Mouse (Mus musculus) CD8-positive naive resting alpha-beta T cell, adult 2 months (primary cell): Measurements from ENCODE around the gene Tpk1.

Experiments
- DNase-seq, 2 experiments: peaks; one replicate each; pipeline ENCODE4 v3.0.0; 2022; ENCODE audit warnings: low read depth in 2 of 2, low spot score in 2 of 2

The Tpk1 gene

DNA sequence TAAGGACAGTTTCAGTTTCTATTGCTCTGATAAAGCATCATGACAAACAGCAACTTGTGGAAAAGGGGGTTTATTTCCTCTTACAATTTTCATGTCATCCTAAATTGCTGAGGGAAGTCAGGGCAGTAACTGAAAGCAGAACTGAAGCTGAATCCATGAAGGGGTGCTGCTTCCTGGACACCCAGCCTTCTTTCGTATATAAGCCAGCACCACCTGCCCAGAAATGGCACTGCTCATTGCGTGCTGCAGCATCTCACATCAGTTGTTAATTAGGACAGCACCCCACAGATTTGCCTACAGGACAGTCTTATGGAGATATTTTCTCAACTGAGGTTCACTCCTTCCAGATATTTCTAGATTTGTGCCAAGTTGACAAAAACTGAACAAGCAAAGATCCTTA, 216.6 kb downstream of the Tpk1 start:
- no peak for DNase-seq

DNA sequence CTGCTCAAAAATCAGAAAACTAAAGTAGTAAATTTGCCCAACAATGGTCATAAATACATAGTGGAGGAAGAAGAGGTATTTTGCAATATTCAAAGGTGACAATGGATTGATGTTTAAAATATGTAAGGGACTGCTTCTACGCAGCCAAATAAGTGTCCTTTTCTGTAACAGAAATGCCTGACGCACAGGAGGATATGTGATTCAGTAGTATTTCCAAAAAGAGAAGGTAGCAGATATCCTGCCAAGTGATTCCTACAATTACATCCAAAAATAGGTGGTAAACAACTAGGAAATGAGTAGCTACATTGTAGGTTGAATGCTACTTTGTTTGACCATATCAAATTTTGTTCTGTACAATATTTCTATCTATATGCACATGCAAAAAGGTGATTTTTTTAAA, 220.2 kb downstream of the Tpk1 start:
- no peak for DNase-seq

DNA sequence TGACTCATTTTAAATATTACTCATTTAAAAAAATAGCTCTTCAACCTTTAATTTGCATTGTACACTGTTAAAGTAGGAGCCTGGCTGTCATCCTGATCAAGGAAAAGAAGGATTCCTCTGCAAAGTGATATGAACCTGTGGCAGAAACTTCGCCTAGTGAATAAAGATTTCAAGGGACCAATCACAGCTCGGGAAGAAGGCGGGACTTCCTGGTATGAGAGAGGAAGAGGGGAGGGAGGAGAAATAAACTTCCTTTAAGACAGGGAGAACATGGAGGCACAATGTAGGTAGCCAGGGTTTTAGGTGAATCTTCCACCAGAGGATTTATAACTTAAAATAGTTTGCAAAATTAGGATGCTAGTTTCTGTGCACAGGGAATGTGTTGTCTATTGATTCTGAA, 223.9 kb downstream of the Tpk1 start:
- no peak for DNase-seq

DNA sequence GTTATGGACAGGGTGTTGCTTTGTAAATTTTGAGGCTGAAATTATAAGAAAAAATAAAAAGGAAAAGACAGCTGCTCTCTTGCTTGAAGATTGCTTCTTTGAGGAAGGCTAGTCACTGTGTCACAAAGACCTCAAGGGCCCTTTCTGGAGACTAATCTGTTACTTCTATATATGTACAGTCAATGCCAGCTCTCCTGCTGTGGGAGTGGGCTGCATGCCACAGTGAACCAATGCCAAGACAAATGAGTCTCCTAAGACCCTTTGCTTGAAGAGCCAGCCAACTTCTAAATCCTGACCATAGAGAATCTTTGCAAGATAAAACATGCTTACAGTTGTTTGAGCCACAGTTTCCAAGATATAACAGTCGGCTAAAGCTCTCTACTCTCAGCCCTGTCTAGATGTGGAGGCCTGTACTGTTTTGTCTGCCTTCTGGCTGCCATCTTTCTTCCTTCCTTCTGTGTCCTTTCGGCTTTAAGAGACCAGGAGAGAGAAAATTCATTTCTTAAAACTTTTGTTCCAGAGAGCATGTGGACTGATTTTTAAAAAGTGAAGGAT, 230.0 kb downstream of the Tpk1 start:
- no peak for DNase-seq

DNA sequence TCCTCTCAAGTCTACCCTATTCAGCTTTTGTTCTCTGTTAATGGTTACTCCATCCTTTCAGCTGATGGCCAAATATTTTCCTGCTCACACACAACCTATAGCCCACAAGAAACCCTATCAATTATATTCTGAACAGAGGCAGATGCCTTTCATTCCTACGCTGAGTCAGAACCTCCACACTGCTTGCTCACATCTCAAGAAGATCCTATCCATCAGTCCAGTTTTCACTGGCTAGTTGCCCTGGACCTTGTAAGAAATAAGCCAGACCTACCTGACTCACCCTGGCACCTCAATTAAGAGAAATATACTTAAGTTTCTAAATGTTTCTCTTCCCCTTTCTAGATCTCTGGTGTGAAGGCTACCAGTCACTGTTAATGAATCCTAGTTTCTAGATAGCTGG, 231.7 kb downstream of the Tpk1 start:
- DNase-seq = no peak

DNA sequence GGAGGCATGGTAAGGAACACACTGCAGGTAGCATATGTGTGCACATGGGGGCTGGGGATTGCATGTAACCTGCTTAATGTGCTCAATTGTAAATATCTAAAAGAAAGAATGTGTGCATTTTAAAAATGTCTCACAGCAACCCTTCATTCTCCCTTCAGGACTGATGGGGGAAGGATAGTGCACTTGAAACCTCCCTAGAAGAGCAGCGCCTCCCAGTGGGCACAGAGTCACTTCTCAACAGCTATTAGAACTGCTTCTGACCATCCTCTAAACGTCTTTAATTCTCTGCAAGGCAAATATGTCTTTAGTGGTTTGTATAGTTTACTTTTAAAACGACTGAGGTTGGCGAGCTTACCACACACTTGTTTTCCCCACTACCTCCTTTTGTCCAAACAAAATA, 241.1 kb downstream of the Tpk1 start:
- no peak for DNase-seq

DNA sequence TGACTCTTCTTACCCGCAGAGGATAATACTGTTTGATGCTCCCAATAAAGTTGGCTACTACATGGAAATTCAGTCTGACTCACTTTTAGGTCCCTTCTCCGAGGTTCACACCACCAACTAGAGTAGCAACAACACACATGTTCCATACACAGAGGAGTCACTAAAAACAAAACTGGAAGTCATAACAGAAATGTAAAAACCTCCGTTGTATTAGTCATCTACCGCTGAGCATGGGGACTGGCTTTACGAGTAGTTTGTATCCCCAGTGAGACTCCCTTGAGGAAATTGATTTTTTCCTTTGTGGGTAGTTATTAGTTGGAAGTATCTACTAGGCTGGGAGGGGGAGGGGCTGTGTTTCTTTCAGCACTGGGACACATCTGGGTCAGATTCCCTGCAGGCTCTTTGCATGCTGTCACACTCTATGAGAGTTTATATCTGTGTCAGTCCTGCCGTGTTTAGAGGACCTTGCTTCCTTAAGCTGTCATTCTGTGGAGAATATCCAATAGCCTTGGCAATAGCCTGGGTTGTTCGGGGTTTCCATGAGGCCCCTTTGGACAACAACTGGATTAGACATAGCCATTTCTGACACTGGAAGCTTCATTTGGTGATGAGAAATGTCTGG, 245.6 kb downstream of the Tpk1 start:
- DNase-seq = no peak

DNA sequence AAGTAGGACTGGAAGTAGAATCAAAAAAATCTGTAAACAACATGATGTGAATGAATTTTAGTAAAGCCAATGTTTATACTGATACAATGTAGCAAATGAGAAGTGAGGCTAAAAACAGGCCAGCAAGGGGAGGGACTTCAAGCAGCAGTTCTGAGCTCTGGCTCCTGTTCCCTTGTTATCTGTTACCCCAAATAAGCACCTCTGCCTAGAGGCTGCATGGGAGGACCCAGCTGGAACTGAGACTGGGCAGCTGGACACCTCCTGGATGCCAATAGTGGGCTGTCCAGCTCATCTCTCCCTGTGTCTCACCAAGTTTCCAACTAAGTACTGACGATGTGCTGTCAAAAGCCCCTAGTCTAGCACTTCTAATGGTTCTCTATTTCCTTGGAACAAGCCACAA, 257.1 kb downstream of the Tpk1 start:
- no peak for DNase-seq

DNA sequence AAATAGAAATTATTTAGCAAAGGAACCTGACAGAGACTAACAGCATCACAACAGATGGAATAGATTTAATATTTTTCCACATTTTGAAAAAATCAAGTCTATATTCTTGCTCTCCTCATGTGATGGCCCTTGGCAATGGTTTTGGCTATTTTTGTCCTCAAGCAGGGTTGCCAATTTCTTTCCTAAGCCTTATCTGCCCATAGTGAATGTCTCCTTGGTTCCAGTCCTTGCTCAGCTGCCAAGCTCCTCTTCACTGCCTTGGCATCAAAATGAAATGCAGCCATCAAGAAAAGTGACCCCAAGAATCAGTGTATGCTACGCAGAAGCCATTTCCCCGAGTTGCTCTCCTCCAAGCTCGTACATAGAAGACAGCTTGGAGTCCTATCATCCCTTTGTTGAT, 263.0 kb downstream of the Tpk1 start:
- no peak for DNase-seq

DNA sequence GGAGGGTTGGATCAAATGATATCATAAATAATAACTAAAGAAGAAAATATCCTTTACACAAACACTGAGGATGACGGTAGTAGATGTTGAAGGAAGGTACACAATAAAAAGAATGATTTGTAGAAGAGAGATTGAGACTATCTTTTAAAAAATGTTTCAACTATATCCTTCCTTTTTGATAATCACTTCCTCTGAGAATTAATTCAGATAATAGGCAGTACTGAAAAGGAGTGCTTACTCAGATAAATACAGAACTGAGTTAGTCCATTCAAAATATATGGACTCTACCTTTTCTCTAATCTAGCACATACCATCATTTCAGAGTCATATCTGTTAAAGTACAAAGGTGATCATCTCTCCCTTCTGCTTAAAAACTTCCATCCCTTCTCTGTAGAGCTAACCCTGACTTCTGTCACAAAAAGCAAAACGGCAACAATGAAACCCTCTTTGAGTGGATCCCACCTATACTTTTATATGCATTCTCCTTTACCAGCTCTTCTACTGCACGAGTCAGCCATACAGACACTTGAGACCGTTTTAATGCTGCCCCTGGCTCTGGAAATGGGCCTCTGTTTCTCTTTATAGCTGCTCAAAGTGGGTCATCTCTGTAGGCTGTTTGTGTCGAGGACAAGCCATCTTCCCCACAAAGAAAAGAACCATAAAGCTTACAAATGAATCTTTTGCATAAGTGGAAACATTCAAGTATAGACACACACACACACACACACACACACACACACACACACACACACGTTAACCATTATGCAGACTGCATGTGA, 263.7 kb downstream of the Tpk1 start:
- no peak for DNase-seq

DNA sequence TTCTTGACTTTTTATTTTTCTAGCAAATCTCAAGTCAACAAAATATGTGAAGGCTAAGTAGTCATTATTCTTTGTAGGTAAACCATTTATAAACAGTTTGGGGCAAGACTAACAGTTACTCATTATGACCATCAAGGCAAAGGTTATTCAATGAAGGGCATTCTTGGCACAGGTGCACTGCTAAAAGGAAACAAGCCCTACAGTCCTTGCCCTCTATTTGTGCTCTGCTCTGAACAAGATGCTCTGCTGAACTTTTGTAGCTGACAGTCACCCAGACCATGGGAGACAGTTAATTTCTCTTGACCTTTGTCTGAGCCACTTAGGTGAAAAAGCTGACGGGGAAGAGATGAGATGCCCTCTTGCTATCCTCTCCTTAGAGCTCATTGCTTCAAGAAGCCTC, 269.7 kb downstream of the Tpk1 start:
- no peak for DNase-seq

DNA sequence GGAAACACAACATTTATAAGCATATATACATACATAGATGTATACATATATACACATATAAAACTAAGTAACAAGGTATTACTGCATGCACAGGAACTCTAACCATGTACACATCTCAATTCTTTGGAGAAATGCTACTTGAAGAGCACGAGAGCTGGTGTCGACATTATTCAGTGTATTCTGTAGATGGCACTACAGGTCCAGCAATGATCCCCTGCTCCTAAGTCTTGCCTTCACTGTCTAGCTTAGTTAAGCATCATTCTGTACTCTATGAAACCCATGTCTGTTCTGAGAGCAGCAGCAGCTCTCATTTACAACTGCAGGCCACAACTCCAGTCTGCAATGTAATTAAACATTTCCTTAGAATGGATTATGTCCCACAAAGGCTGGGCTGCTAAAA, 270.5 kb downstream of the Tpk1 start:
- DNase-seq = no peak

DNA sequence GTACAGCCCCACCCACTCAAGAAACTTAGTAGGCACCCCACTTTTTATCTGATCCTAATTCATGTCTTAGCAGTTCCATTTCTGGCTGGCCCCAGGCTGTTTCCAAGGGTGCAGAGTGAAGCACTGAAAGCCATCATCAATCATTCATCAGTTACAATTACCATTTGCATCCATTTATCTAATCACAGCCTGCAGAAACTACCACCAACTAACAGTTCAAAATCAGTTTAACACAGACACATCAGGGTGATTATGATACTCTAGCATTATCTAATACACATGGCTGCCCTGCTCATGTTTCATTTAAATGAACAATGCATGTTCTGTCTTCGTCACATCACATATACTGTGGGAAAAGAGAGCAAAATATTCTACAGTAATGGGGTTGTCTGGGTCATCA, 274.7 kb downstream of the Tpk1 start:
- DNase-seq = no peak

DNA sequence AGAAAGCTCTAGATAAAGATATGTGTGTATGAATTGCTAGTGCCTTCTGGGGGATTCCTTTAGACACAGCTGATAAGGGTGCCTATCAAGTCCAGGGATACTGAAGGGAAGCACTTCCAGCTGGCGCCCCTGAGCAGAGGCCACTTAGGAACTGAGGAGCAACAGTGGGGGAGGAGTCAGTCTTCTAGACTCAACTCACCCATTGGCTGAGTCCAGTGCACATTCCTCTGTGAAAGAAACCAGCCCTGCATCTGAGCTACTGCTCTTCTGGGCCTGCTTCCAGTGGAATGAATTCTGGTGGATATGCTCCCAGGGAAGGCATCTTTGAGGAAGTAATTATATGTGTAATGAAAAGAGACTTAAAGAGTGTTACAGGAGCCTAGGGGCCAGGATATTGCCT, 278.8 kb downstream of the Tpk1 start:
- DNase-seq = no peak

DNA sequence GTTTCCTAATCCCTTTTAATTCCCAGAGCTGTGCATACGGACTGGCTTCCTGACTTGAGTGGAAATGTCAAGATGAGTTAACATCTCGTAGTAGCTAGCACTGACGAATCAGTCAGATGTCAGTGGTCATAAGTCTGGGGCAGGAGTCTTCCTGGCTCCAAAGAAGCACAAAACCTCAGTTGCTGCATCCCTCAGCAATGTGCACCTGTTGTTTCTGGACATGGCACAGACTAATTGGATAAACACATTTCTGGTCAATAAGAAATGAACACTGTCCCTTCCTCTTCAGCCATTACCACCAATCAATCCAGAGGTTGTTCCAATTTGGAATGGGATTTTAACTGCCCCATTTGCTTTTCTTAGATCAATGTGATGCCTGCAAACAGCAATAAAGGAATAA, 281.2 kb downstream of the Tpk1 start:
- no peak for DNase-seq

DNA sequence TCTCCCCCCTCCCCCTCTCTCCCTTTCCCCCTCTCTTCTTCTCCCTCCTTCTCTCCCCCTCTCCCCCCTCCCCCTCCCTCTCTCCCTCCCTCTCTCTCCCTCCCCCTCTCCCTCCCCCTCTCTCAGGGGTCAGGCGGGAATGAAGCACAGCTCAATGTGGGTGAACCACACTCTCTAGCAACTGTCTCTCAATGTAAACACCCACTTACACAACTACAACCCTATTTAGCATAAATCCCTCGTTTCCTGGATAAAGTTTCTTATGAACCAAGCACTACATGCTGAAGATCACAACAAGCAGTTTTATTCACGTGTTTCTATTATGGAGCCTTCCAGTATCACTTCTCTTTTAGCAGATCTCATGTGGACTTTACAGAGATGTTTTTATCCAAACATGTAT, 281.8 kb downstream of the Tpk1 start:
- no peak for DNase-seq

DNA sequence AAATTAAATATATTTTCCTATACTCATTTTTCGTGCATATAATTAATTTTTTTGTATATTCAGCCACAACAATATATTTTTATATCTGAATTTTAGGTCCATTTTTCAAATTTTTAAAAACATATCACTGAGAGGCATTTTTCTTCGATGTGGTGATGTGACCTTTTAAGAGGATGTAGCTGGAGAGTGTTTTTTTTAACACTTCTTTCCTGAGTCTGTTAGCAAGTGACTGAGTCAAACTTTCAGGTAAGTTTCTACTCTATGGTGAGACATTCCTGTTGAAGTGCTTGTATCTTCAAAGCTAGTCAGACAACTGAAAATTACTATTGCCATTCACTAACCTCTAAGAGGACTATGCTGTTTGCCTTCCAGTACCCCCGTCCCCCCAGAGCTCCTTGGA, 283.3 kb downstream of the Tpk1 start:
- no peak for DNase-seq

DNA sequence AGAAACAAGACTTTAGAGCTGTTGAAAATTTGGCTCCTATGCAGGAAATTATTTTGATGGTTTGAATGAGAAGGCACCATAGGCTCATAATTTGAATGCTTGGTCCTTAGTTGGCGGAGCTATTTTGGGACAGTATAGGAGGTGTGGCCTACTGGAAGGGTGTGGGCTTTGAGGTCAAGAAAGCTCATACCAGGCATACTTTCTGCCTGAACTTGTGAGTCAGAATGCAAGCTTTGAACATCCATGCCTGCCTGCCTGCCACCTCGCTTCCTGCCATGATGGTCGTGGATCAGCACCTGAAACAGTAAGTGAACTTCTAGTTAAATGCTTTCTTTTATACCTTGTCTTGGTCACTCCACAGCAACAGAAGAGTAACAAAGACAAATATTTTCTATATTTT, 283.8 kb downstream of the Tpk1 start:
- DNase-seq = no peak

DNA sequence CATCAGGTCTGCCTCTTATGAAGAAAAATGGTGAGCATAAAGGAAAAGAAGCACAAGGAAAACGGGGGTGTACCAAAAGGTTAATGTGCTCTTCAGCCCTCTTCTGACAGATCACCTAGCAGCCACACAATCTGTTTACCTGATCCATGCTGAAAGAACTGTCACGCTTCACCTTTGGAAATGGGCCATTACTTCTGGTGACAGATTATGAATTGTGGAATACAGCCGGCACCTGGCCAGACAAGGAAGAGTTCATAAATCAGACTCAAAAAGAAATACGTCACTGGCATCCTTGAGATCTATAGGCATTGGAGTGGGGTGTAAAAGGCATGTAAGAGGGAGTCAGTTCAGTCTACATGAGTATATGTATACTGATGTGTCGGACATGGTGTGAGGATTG, 292.9 kb downstream of the Tpk1 start:
- DNase-seq = no peak

DNA sequence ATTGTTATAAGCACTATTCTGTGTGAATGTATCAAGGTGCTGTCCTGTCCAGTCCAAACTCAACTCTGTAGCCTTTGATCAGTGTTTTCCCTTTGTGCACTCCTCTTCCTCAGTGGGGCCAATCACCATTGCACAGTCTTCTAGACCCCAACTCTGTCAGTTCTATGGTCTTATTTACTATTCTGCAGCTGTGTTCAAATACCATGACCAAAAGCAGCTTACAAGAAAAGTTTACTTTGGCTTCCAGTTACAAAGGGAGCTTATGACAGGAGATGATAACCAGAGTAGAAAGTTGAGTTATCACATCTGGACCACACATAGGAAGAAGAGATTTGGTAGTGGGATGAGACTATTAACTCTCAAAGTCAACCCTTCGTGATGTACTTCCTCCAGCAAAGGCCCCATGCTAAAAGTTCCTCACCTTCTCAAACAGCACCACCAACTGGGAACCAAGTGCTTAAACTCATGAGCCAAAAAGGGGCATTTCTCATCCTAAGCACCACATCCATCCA, 298.6 kb downstream of the Tpk1 start:
- DNase-seq = no peak

DNA sequence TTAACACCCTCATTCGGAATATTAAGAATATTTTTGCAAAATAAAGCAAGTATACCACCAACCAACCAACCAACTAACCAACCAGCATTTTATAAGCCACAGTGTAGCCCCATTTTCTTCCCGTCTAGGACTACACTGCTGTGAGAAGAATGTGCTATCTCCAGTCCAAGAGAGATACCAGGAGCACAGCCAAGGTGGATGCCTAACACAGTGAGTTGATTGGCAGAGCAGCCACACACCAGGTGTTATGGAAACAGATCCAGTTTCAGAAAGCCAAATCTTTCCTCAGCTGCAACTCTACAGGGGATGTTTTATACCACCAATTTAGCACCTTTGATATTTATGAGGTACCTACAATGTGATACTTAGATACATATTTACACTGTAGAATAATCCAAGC, 299.1 kb downstream of the Tpk1 start:
- no peak for DNase-seq

DNA sequence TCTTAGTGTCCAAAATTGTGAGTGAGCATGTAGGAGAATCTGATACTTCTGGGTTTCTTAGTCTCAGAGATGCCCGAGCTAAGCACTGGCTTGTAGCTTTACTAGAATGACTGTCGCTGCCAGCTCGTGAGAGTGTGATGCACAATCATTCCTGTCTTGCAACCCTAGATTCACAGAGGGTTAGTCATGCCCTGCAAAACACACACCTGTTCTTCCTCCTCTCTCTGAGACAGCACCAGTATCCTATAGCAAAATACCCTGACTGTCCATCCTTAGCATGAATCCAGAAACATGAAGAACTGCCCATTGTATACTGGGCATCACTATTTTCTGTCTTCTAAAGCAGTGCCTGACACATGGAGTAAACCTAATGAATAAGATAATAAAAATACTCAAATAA, 302.2 kb downstream of the Tpk1 start:
- DNase-seq = no peak
